Mouse (Mus musculus): ENCODE results near the gene Tom1l1.

GRCm38 (mm10) chr11:90694206-90694605, 6.0 kb upstream of the Tom1l1 start:
- no peak for TF ChIP-seq POLR2A (IDR thresholded peaks at IDR 0.05; ENCODE audit: borderline replicate concordance, control insufficient read depth, low read depth, low read length)
- no peak for TF ChIP-seq CTCF (IDR thresholded peaks at IDR 0.05; ENCODE audit: control insufficient read depth, insufficient read depth, low read length)

Data from bone marrow, adult 2 months (tissue).